Mouse (Mus musculus): ENCODE measurements around the gene R3hdm2.
A peak's percentile ranks its signal among the peaks of the same experiment; 100 is the strongest.

Gene R3hdm2

GRCm38 (mm10) chr10:127516576-127517260 is 136.6 kb downstream of the R3hdm2 start:
- H3K9me3 ChIP-seq (ENCODE audit: low read length), result no peaks in the 10 kb centered on the region
- peaks cover 98% of the 10 kb centered on the region for H3K4me1 ChIP-seq (replicated peaks; ENCODE audit: low read depth, low read length)
- peaks cover 65% of the 10 kb centered on the region for H3K27me3 ChIP-seq (ENCODE audit: insufficient read depth, low read length)
- H3K4me3 ChIP-seq (replicated peaks; ENCODE audit: low read length), result peak overlapping the region; percentile 72
- TF ChIP-seq NANOG (IDR thresholded peaks at IDR 0.05; ENCODE audit: borderline replicate concordance, low read length), result no peak
- no peak for TF ChIP-seq CTCF (conservative IDR thresholded peaks at IDR 0.05; ENCODE audit: low read length)
- no peak for TF ChIP-seq POU5F1 (IDR thresholded peaks at IDR 0.05; ENCODE audit: borderline replicate concordance, low read length)
- peaks cover 56% of the 10 kb centered on the region for H3K36me3 ChIP-seq (ENCODE audit: insufficient read depth, low read length)

- peaks cover 55% of the 10 kb centered on the region for H3K27me3 ChIP-seq (ENCODE audit: insufficient read depth, low read length)
- no peaks in the 10 kb centered on the region for H3K9me3 ChIP-seq (ENCODE audit: low read length)
- H3K36me3 ChIP-seq (ENCODE audit: insufficient read depth, low read length), result peaks cover 56% of the 10 kb centered on the region
- peak overlapping the region; percentile 72 for H3K4me3 ChIP-seq (replicated peaks; ENCODE audit: low read length)
- H3K4me1 ChIP-seq (replicated peaks; ENCODE audit: low read depth, low read length), result peaks cover 97% of the 10 kb centered on the region
- no peak for TF ChIP-seq CTCF (conservative IDR thresholded peaks at IDR 0.05; ENCODE audit: low read length)
- TF ChIP-seq NANOG (IDR thresholded peaks at IDR 0.05; ENCODE audit: borderline replicate concordance, low read length), result no peak
- TF ChIP-seq POU5F1 (IDR thresholded peaks at IDR 0.05; ENCODE audit: borderline replicate concordance, low read length), result no peak
These were observed 137.8 kb downstream of the R3hdm2 start for GRCm38 (mm10) chr10:127517941-127518340.

- Histone ChIP-seq H3K36me3 (ENCODE audit: insufficient read depth, low read length) (peaks cover 56% of the 10 kb centered on the region), H3K4me1 (replicated peaks; ENCODE audit: low read depth, low read length) (peaks cover 93% of the 10 kb centered on the region), H3K4me3 (replicated peaks; ENCODE audit: low read length) (peak overlapping the region; percentile 32; the same call in 1 of the 2 replicates), H3K9me3 (ENCODE audit: low read length) (no peaks in the 10 kb centered on the region), H3K27me3 (ENCODE audit: insufficient read depth, low read length) (peaks cover 50% of the 10 kb centered on the region)
- TF ChIP-seq POU5F1 (IDR thresholded peaks at IDR 0.05; ENCODE audit: borderline replicate concordance, low read length) (no peak), CTCF (conservative IDR thresholded peaks at IDR 0.05; ENCODE audit: low read length) (no peak), NANOG (IDR thresholded peaks at IDR 0.05; ENCODE audit: borderline replicate concordance, low read length) (no peak)
These were observed 139.0 kb downstream of the R3hdm2 start for GRCm38 (mm10) chr10:127519041-127519701.

GRCm38 (mm10) chr10:127519903-127520713 is 140.0 kb downstream of the R3hdm2 start:
- Histone ChIP-seq H3K27me3 (ENCODE audit: insufficient read depth, low read length) (peaks cover 50% of the 10 kb centered on the region), H3K4me3 (replicated peaks; ENCODE audit: low read length) (peak overlapping the region; percentile 92), H3K36me3 (ENCODE audit: insufficient read depth, low read length) (peaks cover 56% of the 10 kb centered on the region), H3K9me3 (ENCODE audit: low read length) (no peaks in the 10 kb centered on the region), H3K4me1 (replicated peaks; ENCODE audit: low read depth, low read length) (peaks cover 93% of the 10 kb centered on the region)
- TF ChIP-seq POU5F1 (IDR thresholded peaks at IDR 0.05; ENCODE audit: borderline replicate concordance, low read length), result no peak
- no peak for TF ChIP-seq NANOG (IDR thresholded peaks at IDR 0.05; ENCODE audit: borderline replicate concordance, low read length)
- no peak for TF ChIP-seq CTCF (conservative IDR thresholded peaks at IDR 0.05; ENCODE audit: low read length)

GRCm38 (mm10) chr10:127520714-127521357 is 140.7 kb downstream of the R3hdm2 start:
- Histone ChIP-seq H3K4me1 (replicated peaks; ENCODE audit: low read depth, low read length) (peaks cover 93% of the 10 kb centered on the region), H3K36me3 (ENCODE audit: insufficient read depth, low read length) (peaks cover 53% of the 10 kb centered on the region), H3K27me3 (ENCODE audit: insufficient read depth, low read length) (peaks cover 50% of the 10 kb centered on the region), H3K9me3 (ENCODE audit: low read length) (no peaks in the 10 kb centered on the region), H3K4me3 (replicated peaks; ENCODE audit: low read length) (peak overlapping the region; percentile 92)
- TF ChIP-seq POU5F1 (IDR thresholded peaks at IDR 0.05; ENCODE audit: borderline replicate concordance, low read length), result no peak
- no peak for TF ChIP-seq NANOG (IDR thresholded peaks at IDR 0.05; ENCODE audit: borderline replicate concordance, low read length)
- no peak for TF ChIP-seq CTCF (conservative IDR thresholded peaks at IDR 0.05; ENCODE audit: low read length)

GRCm38 (mm10) chr10:127521611-127522080 is 141.5 kb downstream of the R3hdm2 start:
- H3K36me3 ChIP-seq (ENCODE audit: insufficient read depth, low read length), result peaks cover 45% of the 10 kb centered on the region
- no peaks in the 10 kb centered on the region for H3K9me3 ChIP-seq (ENCODE audit: low read length)
- TF ChIP-seq POU5F1 (IDR thresholded peaks at IDR 0.05; ENCODE audit: borderline replicate concordance, low read length), result no peak
- TF ChIP-seq NANOG (IDR thresholded peaks at IDR 0.05; ENCODE audit: borderline replicate concordance, low read length), result no peak
- H3K4me1 ChIP-seq (replicated peaks; ENCODE audit: low read depth, low read length), result peaks cover 92% of the 10 kb centered on the region
- H3K27me3 ChIP-seq (ENCODE audit: insufficient read depth, low read length), result peaks cover 50% of the 10 kb centered on the region
- peak overlapping the region; percentile 92 for H3K4me3 ChIP-seq (replicated peaks; ENCODE audit: low read length)

GRCm38 (mm10) chr10:127522088-127522581 is 142.0 kb downstream of the R3hdm2 start, which contains the start of gene Shmt2:
Gene Shmt2 (minus strand): TSS chr10:127522444.
- no peak; the same call in 1 of the 2 replicates for TF ChIP-seq POU5F1 (IDR thresholded peaks at IDR 0.05; ENCODE audit: borderline replicate concordance, low read length)
- no peak for TF ChIP-seq NANOG (IDR thresholded peaks at IDR 0.05; ENCODE audit: borderline replicate concordance, low read length)
- TF ChIP-seq CTCF (conservative IDR thresholded peaks at IDR 0.05; ENCODE audit: low read length), result no peak
- peaks cover 91% of the 10 kb centered on the region for H3K4me1 ChIP-seq (replicated peaks; ENCODE audit: low read depth, low read length)
- peaks cover 53% of the 10 kb centered on the region for H3K27me3 ChIP-seq (ENCODE audit: insufficient read depth, low read length)
- peak within 1 kb of the TSS; percentile 92 for H3K4me3 ChIP-seq (replicated peaks; ENCODE audit: low read length)
- H3K9me3 ChIP-seq (ENCODE audit: low read length), result no peaks in the 10 kb centered on the region
- H3K36me3 ChIP-seq (ENCODE audit: insufficient read depth, low read length), result peaks cover 41% of the 10 kb centered on the region
